In the genomic region with DNA sequence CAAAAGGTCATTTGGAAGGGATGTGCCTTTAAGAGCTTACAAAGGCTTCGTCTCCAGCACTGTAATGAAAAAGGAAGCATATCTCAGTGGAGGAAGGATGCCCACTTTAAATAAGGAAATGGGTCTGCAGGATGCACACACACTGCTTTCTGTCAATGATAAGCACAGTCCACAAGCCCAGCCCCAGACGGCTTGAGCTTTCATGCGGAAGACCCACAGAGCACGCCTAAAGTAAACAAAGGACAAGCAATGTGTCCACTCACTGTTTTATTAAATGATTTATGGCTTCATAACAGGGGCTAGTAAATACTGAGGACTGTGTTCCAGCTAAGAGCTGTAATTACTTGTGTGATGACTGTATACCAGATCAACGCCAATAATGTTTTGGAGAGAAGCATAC, we compare ENCODE assay signal across 9 mouse cellular contexts.
DNase-seq lines count a peak whose midpoint lies in the region; ATAC-seq lines count a peak whose summit lies in the region.
"Had no signal": no experiment of that assay in that cellular context is flagged by ENCODE, and none has a peak within 500 bp of the region (broad histone marks: within the 10 kb centered on the region; RNA-seq: fewer than 3 reads in every experiment).

No protein-coding gene starts in this region.

- no peak overlapping the region for H3K9ac ChIP-seq in intestine, embryonic 14.5 days (ENCODE audit: low read length)
- H3K9ac ChIP-seq in lung, embryonic 16.5 days (ENCODE audit: low read length), result no peak overlapping the region
- H3K9ac ChIP-seq: heart, embryonic 15.5 days had no signal

- peak; percentile 94 for ATAC-seq in intestine, embryonic 14.5 days (replicated peaks; ENCODE audit: low FRiP score, low TSS enrichment, low read depth)
- ATAC-seq in lung, embryonic 16.5 days (ENCODE audit: low read depth), result peak; percentile 95
- ATAC-seq in erythroid progenitor cell, adult 5-6 weeks (replicated peaks; ENCODE audit: low FRiP score, poor library complexity, severe bottlenecking), result no peak

- H3K36me3 ChIP-seq in intestine, embryonic 14.5 days (ENCODE audit: control insufficient read depth, insufficient read depth, low read length), result no peaks in the 10 kb centered on the region
- H3K36me3 ChIP-seq in lung, embryonic 16.5 days (ENCODE audit: control insufficient read depth, insufficient read depth, low read length), result no peaks in the 10 kb centered on the region
- H3K36me3 ChIP-seq: heart, embryonic 15.5 days had no signal

- H3K27ac ChIP-seq in intestine, embryonic 14.5 days (ENCODE audit: low read depth), result no peak overlapping the region
- H3K27ac ChIP-seq in lung, embryonic 16.5 days (ENCODE audit: low read length), result no peak overlapping the region
- H3K27ac ChIP-seq: heart, embryonic 15.5 days had no signal

- no peaks in the 10 kb centered on the region for H3K9me3 ChIP-seq in intestine, embryonic 14.5 days (ENCODE audit: control insufficient read depth, low read length)
- no peaks in the 10 kb centered on the region for H3K9me3 ChIP-seq in lung, embryonic 16.5 days (ENCODE audit: control insufficient read depth, low read length)
- H3K9me3 ChIP-seq: heart, embryonic 15.5 days had no signal

- peak; percentile 26 to 31 for DNase-seq in urinary bladder, postnatal 36 days (ENCODE audit: low spot score in 2 of 2)
- DNase-seq in urinary bladder, adult 2 months (ENCODE audit: low spot score), result no peak
- peak; percentile 56 for DNase-seq in intestine, embryonic 14.5 days (ENCODE audit: low spot score)
- no peak for DNase-seq in natural killer cell, adult 2 months (ENCODE audit: low spot score in 2 of 2)
- no peak for DNase-seq in cerebellum, adult 11-12 months
- DNase-seq in T-cell, adult 2 months (ENCODE audit: low spot score), result no peak

- WGBS in intestine, embryonic 14.5 days, result 5% methylated on average over 5 of the region's 5 CpGs
- 16% methylated on average over 5 of the region's 5 CpGs for WGBS in lung, embryonic 16.5 days

- H3K27me3 ChIP-seq in intestine, embryonic 14.5 days (replicated peaks; ENCODE audit: control insufficient read depth, insufficient read depth, low read length), result peaks cover 26% of the 10 kb centered on the region; the same call in 1 of the 2 replicates
- H3K27me3 ChIP-seq in lung, embryonic 16.5 days (ENCODE audit: control insufficient read depth, insufficient read depth, low read depth, low read length), result peaks cover 8% of the 10 kb centered on the region
- H3K27me3 ChIP-seq: heart, embryonic 15.5 days had no signal

- H3K4me3 ChIP-seq in intestine, embryonic 14.5 days (ENCODE audit: low read depth, low read length), result no peak overlapping the region
- no peak overlapping the region for H3K4me3 ChIP-seq in lung, embryonic 16.5 days (ENCODE audit: low read length)
- H3K4me3 ChIP-seq: heart, embryonic 15.5 days had no signal

- H3K4me2 ChIP-seq in intestine, embryonic 14.5 days (ENCODE audit: low read length), result no peak overlapping the region
- H3K4me2 ChIP-seq in lung, embryonic 16.5 days (ENCODE audit: low read depth, low read length), result no peak overlapping the region
- H3K4me2 ChIP-seq: heart, embryonic 15.5 days had no signal

- H3K4me1 ChIP-seq in intestine, embryonic 14.5 days (replicated peaks; ENCODE audit: control insufficient read depth, insufficient read depth, low read length), result peaks cover 7% of the 10 kb centered on the region; the same call in 1 of the 2 replicates
- no peaks in the 10 kb centered on the region for H3K4me1 ChIP-seq in lung, embryonic 16.5 days (replicated peaks; ENCODE audit: control insufficient read depth, insufficient read depth, low read length)
- H3K4me1 ChIP-seq: heart, embryonic 15.5 days had no signal

Comparison
In these comparisons a context has a peak if more than half of its experiments do, and no peak if none do; other contexts are left out.
1. DNase-seq: peak in urinary bladder, postnatal 36 days (2 of 2) and intestine, embryonic 14.5 days (single experiment); none in urinary bladder, adult 2 months (single experiment), natural killer cell, adult 2 months (0 of 2), cerebellum, adult 11-12 months (single experiment) and T-cell, adult 2 months (single experiment).